Mouse (Mus musculus) embryonic facial prominence, embryonic 15.5 days (tissue): ENCODE results near the gene Khsrp. TPM values are rescaled to one million over a fixed set of nuclear protein-coding genes. Genes with fewer than 3 reads are reported as not detected.
A peak's percentile ranks its signal among the peaks of the same experiment; 100 is the strongest.

Experiments
- ATAC-seq: fragments of 200-750 bp; cut with Nextera tagmentation; 2 replicates; pipeline ENCODE4 v1.8.0; 2017; ENCODE audit warnings: low read depth, moderate TSS enrichment; ENCODE audit not compliant: insufficient number of reproducible peaks, low FRiP score, low TSS enrichment
- H3K27ac ChIP-seq: fragments of 300-500 bp; sonication (generic); replicated peaks from 2 replicates; pipeline ENCODE4 v1.5.1; 2015; ENCODE audit warnings: mild to moderate bottlenecking, inconsistent platforms
- H3K27me3 ChIP-seq: fragments of 300-500 bp; sonication (generic); 2 replicates; pipeline ENCODE4 v1.6.1; 2015; ENCODE audit warnings: inconsistent platforms
- H3K36me3 ChIP-seq: fragments of 300-500 bp; sonication (generic); 2 replicates; pipeline ENCODE4 v1.6.1; 2015; ENCODE audit warnings: mild to moderate bottlenecking, inconsistent platforms
- H3K4me1 ChIP-seq: fragments of 300-500 bp; sonication (generic); 2 replicates; pipeline ENCODE4 v1.6.1; 2015; ENCODE audit warnings: inconsistent platforms
- H3K4me2 ChIP-seq: fragments of 300-500 bp; sonication (generic); replicated peaks from 2 replicates; pipeline ENCODE4 v1.6.1; 2015; ENCODE audit warnings: mild to moderate bottlenecking, inconsistent platforms
- H3K4me3 ChIP-seq: fragments of 300-500 bp; sonication (generic); replicated peaks from 2 replicates; pipeline ENCODE4 v1.5.1; 2015; ENCODE audit warnings: mild to moderate bottlenecking, inconsistent platforms
- H3K9ac ChIP-seq: fragments of 300-500 bp; sonication (generic); 2 replicates; pipeline ENCODE4 v1.6.1; 2015; ENCODE audit warnings: inconsistent platforms
- H3K9me3 ChIP-seq: fragments of 300-500 bp; sonication (generic); replicated peaks from 2 replicates; pipeline ENCODE4 v1.6.1; 2016; ENCODE audit warnings: inconsistent platforms
- WGBS: fragments of 180-500 bp; shearing (Covaris S2); methylation state at CpG from one replicate; pipeline ENCODE4 v1.1.7; 2015; 5-methylcytosine and 5-hydroxymethylcytosine counted together
- polyA plus RNA-seq: library from polyadenylated mRNA; unstranded; fragments of >200 nt; fragmentation: Nextera tagmentation; extraction: Ambion mirVana; gene quantifications from 2 replicates; pipeline ENCODE4 v1.2.1, GENCODE M21; 2015

Khsrp gene
- polyA plus RNA-seq, 1 experiment from 2014 or later, result 41.4 TPM

GRCm38 (mm10) chr17:56999968-57000609 lies 31.2 kb downstream of the Khsrp start, which contains the start of gene Pspn:
TSS of gene Pspn (minus strand) at chr17:57000018.
- 87% methylated on average over 9 of the region's 9 CpGs for WGBS

GRCm38 (mm10) chr17:56999414-56999813 lies 31.9 kb downstream of the Khsrp start:
- Histone ChIP-seq H3K4me2 (no peak overlapping the region), H3K27ac (no peak overlapping the region), H3K9ac (no peak overlapping the region), H3K9me3 (no peaks in the 10 kb centered on the region), H3K27me3 (no peaks in the 10 kb centered on the region), H3K4me3 (no peak overlapping the region), H3K4me1 (peaks cover 17% of the 10 kb centered on the region), H3K36me3 (peaks cover 66% of the 10 kb centered on the region)
- ATAC-seq, result no peak
- WGBS, result 90% methylated on average over 9 of the region's 9 CpGs

More at GRCm38 (mm10) chr17:56999968-57000609, 31.2 kb downstream of the Khsrp start, which contains the start of gene Pspn:
- Histone ChIP-seq H3K4me1 (peaks cover 17% of the 10 kb centered on the region), H3K27me3 (no peaks in the 10 kb centered on the region), H3K9ac (no peak within 1 kb of the TSS), H3K36me3 (peaks cover 64% of the 10 kb centered on the region), H3K4me2 (no peak within 1 kb of the TSS), H3K27ac (no peak within 1 kb of the TSS), H3K4me3 (no peak within 1 kb of the TSS), H3K9me3 (no peaks in the 10 kb centered on the region)
- no peak for ATAC-seq

- Histone ChIP-seq H3K36me3 (peaks cover 68% of the 10 kb centered on the region), H3K4me2 (peak within 1 kb of the TSS; percentile 74), H3K4me1 (peaks cover 17% of the 10 kb centered on the region), H3K4me3 (peak within 1 kb of the TSS; percentile 90), H3K27ac (peak within 1 kb of the TSS; percentile 83), H3K9ac (peak within 1 kb of the TSS; percentile 50), H3K27me3 (no peaks in the 10 kb centered on the region), H3K9me3 (no peaks in the 10 kb centered on the region)
- under 1% methylated on average over 38 of the region's 38 CpGs for WGBS
- peak; percentile 98 for ATAC-seq
These were observed 34.2 kb downstream of the Khsrp start, which contains the start of gene Alkbh7 for GRCm38 (mm10) chr17:56997029-56997667. TSS of gene Alkbh7 (plus strand) at chr17:56997339.

- 69% methylated on average over 2 of the region's 2 CpGs for WGBS
- Histone ChIP-seq H3K4me2 (peak overlapping the region; percentile 74; the same call in 1 of the 2 replicates), H3K27ac (no peak overlapping the region), H3K9me3 (no peaks in the 10 kb centered on the region), H3K4me1 (peaks cover 17% of the 10 kb centered on the region), H3K4me3 (peak overlapping the region; percentile 90), H3K27me3 (no peaks in the 10 kb centered on the region), H3K9ac (no peak overlapping the region), H3K36me3 (peaks cover 72% of the 10 kb centered on the region)
- no peak for ATAC-seq
These were observed 34.8 kb downstream of the Khsrp start for GRCm38 (mm10) chr17:56996506-56996905.

GRCm38 (mm10) chr17:56995046-56995445 lies 36.3 kb downstream of the Khsrp start:
- WGBS, result 83% methylated on average over 8 of the region's 8 CpGs

GRCm38 (mm10) chr17:56990966-56991365 lies 40.4 kb downstream of the Khsrp start:
- Histone ChIP-seq H3K4me3 (peak overlapping the region; percentile 87), H3K27me3 (no peaks in the 10 kb centered on the region), H3K9ac (peak overlapping the region; percentile 69), H3K4me2 (peak overlapping the region; percentile 74), H3K9me3 (no peaks in the 10 kb centered on the region), H3K4me1 (peaks cover 10% of the 10 kb centered on the region), H3K36me3 (peaks cover 42% of the 10 kb centered on the region), H3K27ac (no peak overlapping the region)
- no peak for ATAC-seq
- WGBS, result 60% methylated on average over 2 of the region's 2 CpGs

More at GRCm38 (mm10) chr17:56995046-56995445, 36.3 kb downstream of the Khsrp start:
- Histone ChIP-seq H3K9me3 (no peaks in the 10 kb centered on the region), H3K4me1 (peaks cover 24% of the 10 kb centered on the region), H3K36me3 (peaks cover 64% of the 10 kb centered on the region), H3K4me2 (no peak overlapping the region), H3K27ac (no peak overlapping the region), H3K9ac (no peak overlapping the region), H3K27me3 (no peaks in the 10 kb centered on the region), H3K4me3 (no peak overlapping the region)
- ATAC-seq, result no peak

- no peaks in the 10 kb centered on the region for H3K9me3 ChIP-seq
- ATAC-seq, result peak; percentile 95
- H3K4me2 ChIP-seq, result peak within 1 kb of the TSS; percentile 74
- H3K36me3 ChIP-seq, result peaks cover 35% of the 10 kb centered on the region
- H3K27me3 ChIP-seq, result no peaks in the 10 kb centered on the region
- H3K4me3 ChIP-seq, result peak within 1 kb of the TSS; percentile 87
- peak within 1 kb of the TSS; percentile 80 for H3K27ac ChIP-seq
- WGBS, result under 1% methylated on average over 52 of the region's 52 CpGs
- peaks cover 10% of the 10 kb centered on the region for H3K4me1 ChIP-seq
- peak within 1 kb of the TSS; percentile 69 for H3K9ac ChIP-seq
These were observed 41.1 kb downstream of the Khsrp start, which contains the start of gene Clpp for GRCm38 (mm10) chr17:56990115-56990746. TSS of gene Clpp (plus strand) at chr17:56990305.

- H3K36me3 ChIP-seq, result peaks cover 29% of the 10 kb centered on the region
- ATAC-seq, result peak; percentile 89
- H3K9ac ChIP-seq, result peak overlapping the region; percentile 69
- no peaks in the 10 kb centered on the region for H3K9me3 ChIP-seq
- H3K4me2 ChIP-seq, result peak overlapping the region; percentile 74
- peaks cover 10% of the 10 kb centered on the region for H3K4me1 ChIP-seq
- H3K27ac ChIP-seq, result peak overlapping the region; percentile 80
- peak overlapping the region; percentile 87 for H3K4me3 ChIP-seq
- no peaks in the 10 kb centered on the region for H3K27me3 ChIP-seq
- 2% methylated on average over 25 of the region's 25 CpGs for WGBS
These were observed 41.7 kb downstream of the Khsrp start for GRCm38 (mm10) chr17:56989467-56990114.

GRCm38 (mm10) chr17:56988921-56989430 lies 42.3 kb downstream of the Khsrp start:
- peak overlapping the region; percentile 74 for H3K4me2 ChIP-seq
- no peak overlapping the region for H3K27ac ChIP-seq
- 55% methylated on average over 7 of the region's 7 CpGs for WGBS
- H3K4me1 ChIP-seq, result peaks cover 10% of the 10 kb centered on the region
- peak overlapping the region; percentile 87 for H3K4me3 ChIP-seq
- no peaks in the 10 kb centered on the region for H3K27me3 ChIP-seq
- no peak for ATAC-seq
- H3K9me3 ChIP-seq, result no peaks in the 10 kb centered on the region
- peaks cover 22% of the 10 kb centered on the region for H3K36me3 ChIP-seq
- H3K9ac ChIP-seq, result peak overlapping the region; percentile 69; the same call in 1 of the 2 replicates

GRCm38 (mm10) chr17:56988441-56988840 lies 42.9 kb downstream of the Khsrp start:
- Histone ChIP-seq H3K4me1 (peaks cover 10% of the 10 kb centered on the region), H3K36me3 (peaks cover 17% of the 10 kb centered on the region), H3K27ac (no peak overlapping the region), H3K9ac (no peak overlapping the region), H3K9me3 (no peaks in the 10 kb centered on the region), H3K27me3 (no peaks in the 10 kb centered on the region), H3K4me3 (no peak overlapping the region), H3K4me2 (no peak overlapping the region)
- ATAC-seq, result no peak
- 86% methylated on average over 7 of the region's 7 CpGs for WGBS
